Mouse (Mus musculus) heart, postnatal 14 days (tissue): ENCODE results near the gene Kcnc4. TPM values are rescaled to one million over a fixed set of nuclear protein-coding genes. Genes with fewer than 3 reads are reported as not detected.

ENCODE experiments used
- DNase-seq, 2 experiments: peaks; one replicate each; pipeline ENCODE4 v3.0.0; 2021 to 2022
- intact Hi-C: fragments of 180-260 bp; cut with DNase I; formaldehyde crosslinking; loops from one replicate; pipeline ENCODE4 v1.15.1; 2025
- total RNA-seq, 2 experiments: library from RNA; stranded (reverse); gene quantifications; 2 replicates each; pipeline ENCODE4 v1.2.3; 2021

Kcnc4 gene
- total RNA-seq, 2 experiments from 2014 or later = 0.37 to 0.43 TPM

GRCm38 (mm10) chr3:107399991-107400640, 59.2 kb downstream of the Kcnc4 start:
- intact Hi-C loops = no loop called here
- no peak for DNase-seq

- no peak for DNase-seq
- intact Hi-C loops = no loop called here
Observed at GRCm38 (mm10) chr3:107391198-107391597, 68.2 kb downstream of the Kcnc4 start.

Other genes with a start within 250 kb of the Kcnc4 start
- gene Cym, start 237.8 kb downstream of the Kcnc4 start, total RNA-seq = not detected
- not detected for gene A630076J17Rik, start 228.9 kb downstream of the Kcnc4 start, total RNA-seq
- not detected for gene Prok1, start 219.8 kb downstream of the Kcnc4 start, total RNA-seq
- 10 to 100 TPM; 63.2 to 71.3 TPM for gene Lamtor5, start 180.7 kb downstream of the Kcnc4 start, total RNA-seq
- under 1 TPM; 0.37 to 0.60 TPM for gene Slc16a4, start 168.3 kb downstream of the Kcnc4 start, total RNA-seq
- 10 to 100 TPM; 24.3 to 26.0 TPM for gene Rbm15, start 125.9 kb downstream of the Kcnc4 start, total RNA-seq
- 1 to 10 TPM; 1.3 to 1.5 TPM for gene Slc6a17, start 58.5 kb upstream of the Kcnc4 start, total RNA-seq
- not detected for gene Ubl4b, start 95.5 kb upstream of the Kcnc4 start, total RNA-seq
- not detected for gene Alx3, start 135.5 kb upstream of the Kcnc4 start, total RNA-seq
- not detected for gene Gm10961, start 171.8 kb upstream of the Kcnc4 start, total RNA-seq
- gene Strip1, start 172.1 kb upstream of the Kcnc4 start, total RNA-seq = 10 to 100 TPM; 21.4 to 26.2 TPM
- gene Ahcyl1, start 237.0 kb upstream of the Kcnc4 start, total RNA-seq = 10 to 100 TPM; 79.1 to 91.9 TPM